Mouse (Mus musculus) myocyte (in vitro differentiated cells): ENCODE measurements at regions not wholly inside any gene's neighbourhood (a gene's known extent, or its start where the extent isn't known, plus 50 kb on each side); places are given as distances from the start of the nearest gene placed in this dataset.

Experiments
- CEBPB ChIP-seq: IDR thresholded peaks from 2 replicates; pipeline ENCODE4 v1.6.1; 2011; ENCODE audit warnings: mild to moderate bottlenecking, moderate library complexity; ENCODE audit not compliant: poor library complexity, insufficient read depth, severe bottlenecking
- E2F4 ChIP-seq: IDR thresholded peaks from one replicate; pipeline ENCODE4 v1.6.1; 2011; ENCODE audit warnings: mild to moderate bottlenecking, control low read depth, moderate library complexity; ENCODE audit not compliant: insufficient read depth
- MAX ChIP-seq: IDR thresholded peaks from one replicate; pipeline ENCODE4 v1.6.1; 2011; ENCODE audit warnings: low read depth, mild to moderate bottlenecking, control low read depth
- MYOD1 ChIP-seq, 3 experiments: IDR thresholded peaks; one replicate each; pipeline ENCODE4 v1.6.1; 2011; ENCODE audit warnings: control low read depth in 2 of 3, low read depth in 2 of 3, mild to moderate bottlenecking in 2 of 3, moderate library complexity in 1 of 3; ENCODE audit not compliant: insufficient read length in 2 of 3, control insufficient read depth in 1 of 3
- MYOG ChIP-seq, 3 experiments: IDR thresholded peaks; one replicate each; pipeline ENCODE4 v1.6.1; 2011; ENCODE audit warnings: control low read depth in 2 of 3, low read depth in 2 of 3, mild to moderate bottlenecking in 2 of 3; ENCODE audit not compliant: insufficient read length in 2 of 3, control insufficient read depth in 1 of 3, insufficient read depth in 1 of 3
- POLR2A ChIP-seq: IDR thresholded peaks from one replicate; pipeline ENCODE4 v1.6.1; 2011; ENCODE audit warnings: low read depth, mild to moderate bottlenecking, control low read depth, moderate library complexity; ENCODE audit not compliant: insufficient read length
- POLR2AphosphoS2 ChIP-seq: IDR thresholded peaks from one replicate; pipeline ENCODE4 v1.6.1; 2011; ENCODE audit warnings: low read depth, control low read depth; ENCODE audit not compliant: insufficient read length
- SRF ChIP-seq: IDR thresholded peaks from one replicate; pipeline ENCODE4 v1.6.1; 2011; ENCODE audit warnings: low read depth; ENCODE audit not compliant: control insufficient read depth, insufficient read length
- TCF12 ChIP-seq: IDR thresholded peaks from one replicate; pipeline ENCODE4 v1.6.1; 2011; ENCODE audit warnings: mild to moderate bottlenecking, control low read depth; ENCODE audit not compliant: poor library complexity, insufficient read depth, severe bottlenecking
- USF1 ChIP-seq: IDR thresholded peaks from one replicate; pipeline ENCODE4 v1.6.1; 2011; ENCODE audit warnings: low read depth, mild to moderate bottlenecking, control low read depth, moderate library complexity

- TF ChIP-seq POLR2A (no peak), MYOG (IDR thresholded peaks at IDR 0.05; ENCODE audit: control insufficient read depth in 1 of 3, insufficient read depth in 1 of 3, insufficient read length in 2 of 3, low read depth in 2 of 3) (no peak), MAX (no peak), POLR2AphosphoS2 (no peak), MYOD1 (IDR thresholded peaks at IDR 0.05; ENCODE audit: control insufficient read depth in 1 of 3, insufficient read length in 2 of 3, low read depth in 2 of 3) (no peak), CEBPB (no peak), USF1 (no peak), TCF12 (no peak), SRF (no peak), E2F4 (no peak)
These were observed 491.4 kb downstream of the Prss52 start for GRCm38 (mm10) chr14:64595523-64595889.
